Comparison of ENCODE assay signal across 10 mouse cellular contexts in genomic region chr8:97004131-97004530, GRCm38 (mm10).
DNase-seq lines count a peak whose midpoint lies in the region; ATAC-seq and TF ChIP-seq lines count a peak whose summit lies in the region.
"Had no signal": no experiment of that assay in that cellular context is flagged by ENCODE, and none has a peak within 500 bp of the region (broad histone marks: within the 10 kb centered on the region; RNA-seq: fewer than 3 reads in every experiment).

No protein-coding gene starts in this region.

- no peak for TF ChIP-seq CTCF in heart, adult 2 months (IDR thresholded peaks at IDR 0.05)

- no peak overlapping the region for H3K4me2 ChIP-seq in midbrain, embryonic 14.5 days (ENCODE audit: low read length)
- H3K4me2 ChIP-seq: lung, embryonic 15.5 days had no signal

- H3K9ac ChIP-seq in heart, adult 2 months (ENCODE audit: low read depth, low read length): no peak overlapping the region
- H3K9ac ChIP-seq in midbrain, embryonic 14.5 days (replicated peaks; ENCODE audit: low read length): no peak overlapping the region
- H3K9ac ChIP-seq: lung, embryonic 15.5 days had no signal

- TF ChIP-seq POLR2A in heart, adult 2 months (IDR thresholded peaks at IDR 0.05; ENCODE audit: insufficient read depth, low read depth, low read length): no peak

- no peak overlapping the region for H3K4me3 ChIP-seq in heart, adult 2 months
- H3K4me3 ChIP-seq in midbrain, embryonic 14.5 days (replicated peaks; ENCODE audit: low read depth, low read length): no peak overlapping the region
- no peak overlapping the region for H3K4me3 ChIP-seq in midbrain, embryonic 10.5 days
- H3K4me3 ChIP-seq: lung, embryonic 15.5 days had no signal

- H3K79me2 ChIP-seq in heart, adult 2 months (replicated peaks; ENCODE audit: control insufficient read depth, insufficient read depth, low read length): no peaks in the 10 kb centered on the region

- H3K36me3 ChIP-seq in heart, adult 2 months (ENCODE audit: control insufficient read depth, insufficient read depth, low read length): no peaks in the 10 kb centered on the region
- H3K36me3 ChIP-seq in midbrain, embryonic 14.5 days (ENCODE audit: control insufficient read depth, insufficient read depth, low read length): no peaks in the 10 kb centered on the region
- no peaks in the 10 kb centered on the region for H3K36me3 ChIP-seq in midbrain, embryonic 10.5 days
- H3K36me3 ChIP-seq: G1E; lung, embryonic 15.5 days had no signal

- no peak for TF ChIP-seq EP300 in heart, adult 2 months (IDR thresholded peaks at IDR 0.05; ENCODE audit: insufficient read depth, low read depth, low read length)

- no peak overlapping the region for H3K27ac ChIP-seq in heart, adult 2 months
- H3K27ac ChIP-seq in midbrain, embryonic 14.5 days (replicated peaks; ENCODE audit: low read depth, low read length): no peak overlapping the region
- H3K27ac ChIP-seq in midbrain, embryonic 10.5 days (replicated peaks): no peak overlapping the region
- H3K27ac ChIP-seq: lung, embryonic 15.5 days had no signal

- no peak for ATAC-seq in midbrain, embryonic 14.5 days (ENCODE audit: low FRiP score, low TSS enrichment)
- no peak for ATAC-seq in megakaryocyte, adult 5-6 weeks (ENCODE audit: poor library complexity, severe bottlenecking)

- no peaks in the 10 kb centered on the region for H3K27me3 ChIP-seq in heart, adult 2 months (ENCODE audit: control insufficient read depth, insufficient read depth, low read length)
- no peaks in the 10 kb centered on the region for H3K27me3 ChIP-seq in midbrain, embryonic 14.5 days (ENCODE audit: control insufficient read depth, insufficient read depth, low read length)
- H3K27me3 ChIP-seq in midbrain, embryonic 10.5 days (ENCODE audit: low read depth, poor library complexity, severe bottlenecking): no peaks in the 10 kb centered on the region
- H3K27me3 ChIP-seq: lung, embryonic 15.5 days had no signal

- H3K4me1 ChIP-seq in heart, adult 2 months (ENCODE audit: control insufficient read depth, insufficient read depth, low read length): no peaks in the 10 kb centered on the region
- no peaks in the 10 kb centered on the region for H3K4me1 ChIP-seq in midbrain, embryonic 14.5 days (ENCODE audit: control insufficient read depth, insufficient read depth, low read length)
- no peaks in the 10 kb centered on the region for H3K4me1 ChIP-seq in midbrain, embryonic 10.5 days
- H3K4me1 ChIP-seq: lung, embryonic 15.5 days had no signal

- H3K9me3 ChIP-seq in midbrain, embryonic 14.5 days (ENCODE audit: control insufficient read depth, low read length): no peaks in the 10 kb centered on the region
- H3K9me3 ChIP-seq in midbrain, embryonic 10.5 days (replicated peaks): no peaks in the 10 kb centered on the region
- H3K9me3 ChIP-seq: G1E; lung, embryonic 15.5 days had no signal

- WGBS in heart, adult 2 months: 43% methylated on average over 2 of the region's 3 CpGs
- WGBS in midbrain, embryonic 14.5 days: 58% methylated on average over 2 of the region's 3 CpGs
- 64% methylated on average over 3 of the region's 3 CpGs for WGBS in midbrain, embryonic 10.5 days

- intact Hi-C loops in heart, adult 2 months (cut with DNase I): no loop called here

- peak; percentile 18 to 20 for DNase-seq in heart, adult 2 months
- no peak for DNase-seq in heart, adult 9 months (ENCODE audit: low spot score in 2 of 2)
- DNase-seq in midbrain, embryonic 14.5 days: peak; percentile 53
- no peak for DNase-seq in midbrain, embryonic 10.5 days (ENCODE audit: low spot score)
- DNase-seq in cerebellum, postnatal 10 days: peak; percentile 88 to 91
- peak; percentile 25 to 67 for DNase-seq in layer of hippocampus, postnatal 14 days (ENCODE audit: low spot score in 2 of 2)
- no peak for DNase-seq in embryo, embryonic 9.5 days (ENCODE audit: extremely low spot score)

Comparison
In these comparisons a context has a peak if more than half of its experiments do, and no peak if none do; other contexts are left out.
1. DNase-seq: peak in heart, adult 2 months (2 of 2), midbrain, embryonic 14.5 days (single experiment), cerebellum, postnatal 10 days (2 of 2) and layer of hippocampus, postnatal 14 days (2 of 2); none in heart, adult 9 months (0 of 2), midbrain, embryonic 10.5 days (single experiment) and embryo, embryonic 9.5 days (single experiment).